Mouse (Mus musculus): ENCODE measurements around the gene Rbm18.

Gene Rbm18

DNA sequence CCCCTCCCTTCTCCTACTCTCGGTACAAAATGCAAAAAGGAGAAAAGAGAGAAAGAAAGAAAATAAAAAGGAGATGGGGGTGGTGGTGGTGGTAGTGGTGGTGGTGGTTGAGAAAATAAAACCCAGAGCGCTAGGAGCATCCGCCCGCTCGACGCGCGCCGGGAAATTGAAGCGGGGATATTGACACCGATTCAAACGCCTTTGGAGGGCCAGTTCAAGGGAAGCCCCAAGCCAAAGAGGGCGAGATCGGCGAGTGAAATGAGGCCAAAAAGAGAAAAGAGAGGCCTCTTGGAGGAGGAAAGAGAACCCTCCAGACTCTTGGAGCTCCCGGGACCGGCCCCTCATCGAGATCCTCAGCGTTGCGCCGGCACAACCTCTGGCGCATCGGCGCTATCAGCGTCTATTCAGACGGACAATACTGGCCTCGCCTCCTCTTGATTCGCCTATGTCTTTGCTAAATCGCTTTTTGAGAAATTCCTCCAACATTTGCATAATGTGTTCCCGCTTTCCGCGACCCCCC is 32.1 kb downstream of the Rbm18 start:
- no peak for DNase-seq

DNA sequence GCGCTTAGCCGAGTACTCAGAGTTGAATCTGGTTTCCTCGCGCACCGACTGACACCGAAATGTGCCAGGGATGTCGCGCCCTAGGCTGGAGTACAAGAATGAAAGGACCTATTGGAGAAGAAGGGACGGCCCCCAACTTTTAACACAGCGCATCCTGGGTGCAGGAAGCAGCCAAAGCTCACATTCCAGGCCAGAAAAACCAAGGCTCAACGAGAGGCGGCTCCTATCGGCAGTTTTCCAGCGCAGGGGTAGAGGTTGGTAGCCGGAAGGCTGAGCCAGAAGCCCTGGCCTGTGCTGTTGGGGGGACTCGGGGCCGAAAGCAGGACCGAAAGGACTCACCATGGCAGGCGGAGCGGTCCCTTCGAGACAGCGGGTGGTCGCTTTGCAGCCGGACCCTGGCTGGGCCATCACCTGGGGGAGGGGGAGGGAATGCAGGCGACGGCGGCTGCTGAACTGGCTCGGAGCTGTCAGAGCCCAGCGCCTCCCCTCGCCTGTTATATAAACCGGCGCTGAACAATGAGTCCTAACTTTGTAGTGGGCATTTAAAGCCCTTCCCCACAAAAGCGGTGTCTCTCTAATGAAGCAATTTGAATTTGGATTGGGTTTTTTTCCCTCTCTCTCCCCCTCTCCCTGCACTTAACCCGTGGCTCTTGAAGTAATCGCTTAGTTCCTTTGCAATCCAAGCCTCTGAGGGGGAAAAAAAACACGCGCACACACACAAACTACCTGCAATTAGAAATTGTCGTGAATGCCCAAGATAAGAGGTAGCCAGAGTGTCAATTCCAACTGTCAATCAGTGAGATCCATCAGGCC is 32.8 kb downstream of the Rbm18 start:
- DNase-seq = no peak

DNA sequence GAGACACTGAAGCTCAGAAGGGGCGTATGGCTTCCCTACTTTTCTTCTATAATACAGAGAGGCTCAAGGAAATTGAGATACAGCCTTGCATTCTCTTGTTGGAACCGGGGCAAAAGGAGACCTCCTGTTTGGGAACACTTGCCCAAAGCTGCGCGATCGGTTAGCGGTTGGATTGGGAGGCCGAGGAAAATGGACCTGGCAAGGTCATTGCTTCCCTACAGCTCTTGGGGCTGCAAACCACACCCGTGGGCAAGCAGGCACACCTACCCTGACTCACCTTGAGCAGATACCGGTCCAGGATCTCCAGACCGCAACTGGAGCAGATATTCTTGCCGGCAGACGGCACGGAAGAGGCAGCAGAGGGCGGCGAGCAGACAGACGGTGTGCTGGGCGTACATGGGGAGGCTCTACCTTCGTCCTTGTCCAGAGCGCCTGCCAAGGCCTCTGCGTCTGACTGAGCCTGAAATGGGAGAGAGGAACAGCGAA is 33.5 kb downstream of the Rbm18 start:
- DNase-seq = no peak

DNA sequence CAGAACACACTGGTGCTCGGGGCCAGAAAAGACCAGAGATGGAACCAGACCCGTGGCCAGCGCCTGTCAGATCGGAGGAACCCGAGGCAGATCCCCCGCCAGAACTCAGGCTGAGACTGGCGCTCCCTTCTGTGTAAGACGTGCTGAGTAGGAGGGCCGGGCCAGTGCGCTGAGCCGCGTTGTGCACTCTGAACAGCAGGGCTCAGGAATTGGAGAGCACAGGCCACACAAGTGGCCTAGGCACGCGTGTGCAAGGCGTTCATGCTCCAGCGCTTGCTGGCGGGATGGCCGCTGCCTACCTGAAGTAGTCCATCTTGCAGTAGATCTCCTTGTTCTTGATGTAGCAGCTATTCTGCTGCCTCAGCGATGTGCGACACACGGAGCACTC is 34.0 kb downstream of the Rbm18 start:
- no peak for DNase-seq

DNA sequence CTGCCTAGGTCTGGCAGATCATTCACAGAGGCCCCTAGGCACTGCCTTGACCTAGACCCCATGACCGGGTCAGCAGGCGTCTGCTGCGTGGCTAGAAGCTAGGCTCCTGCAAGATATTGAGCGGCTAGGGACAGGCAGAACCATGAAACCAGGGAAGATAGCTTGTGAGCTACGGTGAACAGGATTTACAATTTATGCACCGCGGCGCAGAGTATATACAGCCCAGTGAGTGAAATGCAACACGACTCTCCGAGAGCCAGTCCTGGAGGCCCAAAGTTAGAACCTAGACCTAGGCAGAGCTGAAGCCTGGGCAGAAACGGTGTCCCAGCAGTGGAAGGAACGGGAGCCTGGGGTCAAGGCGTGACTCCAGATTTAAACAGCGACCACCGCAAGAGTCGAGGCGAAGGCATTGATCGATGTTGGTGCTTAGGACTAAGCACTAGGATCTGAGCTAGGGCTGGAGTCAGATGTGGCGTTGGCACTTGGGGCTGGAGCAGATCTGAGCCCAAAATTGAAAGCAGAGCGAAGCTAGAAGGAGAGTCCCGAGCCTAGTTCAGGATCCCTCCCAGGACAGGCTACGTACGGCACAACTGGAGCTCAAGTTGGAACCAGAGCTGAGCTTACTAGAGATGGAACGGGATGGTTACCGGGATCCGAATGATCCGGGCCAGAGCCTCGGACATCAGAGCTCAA is 34.6 kb downstream of the Rbm18 start:
- DNase-seq = no peak

DNA sequence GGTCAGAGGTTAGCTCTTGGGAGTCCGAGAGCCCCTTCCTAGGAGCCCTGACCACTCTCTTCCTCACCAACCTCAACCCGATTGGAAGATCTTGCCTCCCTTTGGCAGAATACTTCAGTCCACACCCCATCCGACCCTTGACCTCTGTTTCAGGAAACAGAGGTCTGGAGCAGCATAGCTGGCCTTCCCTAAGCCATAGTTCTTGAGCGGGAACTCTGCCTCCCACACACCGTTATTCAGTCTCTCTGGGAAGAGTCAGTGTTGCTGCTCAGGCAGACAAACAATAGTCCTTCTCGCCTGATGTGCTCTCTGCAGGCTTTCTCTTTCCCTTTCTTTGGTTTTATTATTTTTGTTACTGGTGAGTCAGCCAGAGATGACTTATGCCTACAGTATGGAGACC is 36.8 kb downstream of the Rbm18 start:
- no peak for DNase-seq

DNA sequence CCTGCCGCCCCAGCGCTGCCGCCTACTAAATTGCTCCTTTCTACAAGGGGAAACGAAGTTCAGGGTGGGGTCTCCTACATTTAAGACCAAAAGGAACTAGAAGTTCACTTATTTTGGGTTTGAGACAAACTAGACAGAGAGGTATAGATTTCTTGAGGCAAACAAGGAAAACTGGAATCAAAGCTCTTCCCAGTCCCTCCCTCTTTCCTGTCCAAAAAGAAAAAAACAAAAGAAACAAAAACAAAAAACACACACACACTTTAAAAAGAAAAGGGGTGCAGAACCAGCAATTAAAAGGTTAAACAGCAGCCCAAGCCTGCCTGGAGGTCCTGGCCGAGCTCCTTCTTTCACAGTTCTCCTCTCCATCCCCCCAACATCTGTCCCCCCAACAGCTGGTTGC is 38.6 kb downstream of the Rbm18 start:
- no peak for DNase-seq

DNA sequence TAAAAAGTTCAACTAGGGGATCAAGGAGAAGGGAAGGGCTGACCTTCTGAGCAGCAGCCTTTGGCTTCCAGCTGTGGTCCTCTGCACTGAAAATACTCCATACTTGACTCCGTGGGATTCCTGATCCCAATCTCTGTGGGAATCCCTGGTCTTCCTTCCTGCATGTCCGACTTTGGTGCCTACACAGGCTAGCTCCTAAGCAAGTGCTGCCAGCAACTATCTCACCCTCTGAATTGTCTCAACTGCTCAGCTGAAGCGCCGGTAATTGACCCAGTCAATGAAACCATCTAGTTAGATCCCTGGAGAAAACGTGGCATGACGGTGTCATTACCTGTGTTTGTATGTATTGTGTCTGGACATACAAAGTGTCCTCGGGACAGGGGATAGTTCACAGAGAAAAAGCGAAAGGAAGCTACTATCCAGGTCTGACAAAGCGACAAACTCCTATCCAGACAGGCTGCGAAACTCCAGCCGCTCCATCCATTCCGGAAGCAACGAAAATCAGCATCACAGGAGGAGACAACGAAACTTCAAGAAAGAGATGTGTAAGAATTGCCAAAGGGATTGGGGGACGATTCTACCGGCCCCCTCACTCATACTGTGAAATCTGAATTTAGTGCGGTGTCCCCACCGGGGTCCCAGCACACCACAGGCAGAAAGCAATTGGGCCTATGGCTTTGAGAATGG is 39.3 kb downstream of the Rbm18 start:
- no peak for DNase-seq

DNA sequence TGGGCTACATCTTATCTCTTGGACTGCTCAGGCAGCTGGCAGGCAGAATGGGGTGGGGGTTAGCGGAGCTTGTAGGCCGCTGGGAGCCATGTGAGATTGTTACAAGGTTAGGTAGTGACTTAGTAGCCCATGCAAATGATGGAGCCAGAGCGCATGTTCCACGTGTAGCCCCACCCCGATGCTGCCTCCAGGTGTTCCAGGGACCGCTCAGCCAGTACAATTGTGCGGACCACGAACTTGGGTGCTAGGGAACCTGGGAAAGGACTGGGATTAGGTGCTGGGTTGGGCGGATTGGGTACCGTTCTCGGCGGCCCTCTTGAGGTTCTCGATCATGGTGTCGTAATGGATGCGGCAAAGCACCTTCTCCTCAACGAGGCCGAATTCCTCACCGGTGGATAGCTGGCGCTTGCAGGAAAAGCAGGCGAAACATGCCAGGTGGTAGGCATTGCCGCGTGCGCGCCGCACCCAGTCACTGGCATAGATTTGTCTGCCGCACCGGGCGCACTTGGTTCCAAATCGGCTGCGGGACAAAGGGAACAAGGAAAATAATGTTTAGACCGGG is 42.6 kb downstream of the Rbm18 start:
- DNase-seq = no peak

DNA sequence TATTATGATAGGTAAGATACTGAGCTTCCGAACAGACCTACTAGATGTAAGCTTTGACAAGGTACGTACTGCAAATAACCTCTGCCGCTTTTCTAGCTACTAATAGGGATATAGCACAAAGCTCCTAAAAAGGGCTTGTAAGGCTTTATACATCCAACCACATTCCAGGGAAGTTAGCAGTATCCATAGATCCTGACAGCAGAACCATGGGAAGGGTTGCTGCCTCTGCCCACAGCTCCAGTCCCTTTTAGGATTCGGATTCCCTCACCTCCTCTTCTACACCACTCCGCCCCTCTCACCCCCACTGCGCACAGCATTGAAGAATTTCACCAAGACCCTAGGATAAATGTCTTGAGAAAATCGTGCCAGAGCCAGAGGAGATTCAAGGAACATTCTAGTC is 43.3 kb downstream of the Rbm18 start:
- DNase-seq = no peak

DNA sequence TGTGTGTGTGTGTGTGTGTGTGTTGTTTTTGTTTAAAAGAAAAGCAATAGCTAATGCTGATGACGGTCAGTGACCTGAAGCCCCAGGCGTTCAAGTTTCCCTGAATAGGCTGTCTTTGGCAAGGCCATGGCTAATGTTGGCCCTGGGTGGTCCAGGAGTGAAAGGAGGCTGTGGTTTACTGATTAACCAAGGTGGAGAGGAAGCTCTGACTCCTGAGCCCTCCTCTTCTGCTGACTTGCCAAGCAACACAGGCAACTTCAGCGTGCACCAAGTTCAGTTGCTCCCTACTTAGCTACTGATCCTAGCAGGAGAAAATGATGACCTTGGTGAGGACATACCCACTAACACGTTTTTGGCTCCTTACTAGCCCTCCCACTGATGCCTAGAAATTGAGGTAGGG is 43.8 kb downstream of the Rbm18 start:
- no peak for DNase-seq

DNA sequence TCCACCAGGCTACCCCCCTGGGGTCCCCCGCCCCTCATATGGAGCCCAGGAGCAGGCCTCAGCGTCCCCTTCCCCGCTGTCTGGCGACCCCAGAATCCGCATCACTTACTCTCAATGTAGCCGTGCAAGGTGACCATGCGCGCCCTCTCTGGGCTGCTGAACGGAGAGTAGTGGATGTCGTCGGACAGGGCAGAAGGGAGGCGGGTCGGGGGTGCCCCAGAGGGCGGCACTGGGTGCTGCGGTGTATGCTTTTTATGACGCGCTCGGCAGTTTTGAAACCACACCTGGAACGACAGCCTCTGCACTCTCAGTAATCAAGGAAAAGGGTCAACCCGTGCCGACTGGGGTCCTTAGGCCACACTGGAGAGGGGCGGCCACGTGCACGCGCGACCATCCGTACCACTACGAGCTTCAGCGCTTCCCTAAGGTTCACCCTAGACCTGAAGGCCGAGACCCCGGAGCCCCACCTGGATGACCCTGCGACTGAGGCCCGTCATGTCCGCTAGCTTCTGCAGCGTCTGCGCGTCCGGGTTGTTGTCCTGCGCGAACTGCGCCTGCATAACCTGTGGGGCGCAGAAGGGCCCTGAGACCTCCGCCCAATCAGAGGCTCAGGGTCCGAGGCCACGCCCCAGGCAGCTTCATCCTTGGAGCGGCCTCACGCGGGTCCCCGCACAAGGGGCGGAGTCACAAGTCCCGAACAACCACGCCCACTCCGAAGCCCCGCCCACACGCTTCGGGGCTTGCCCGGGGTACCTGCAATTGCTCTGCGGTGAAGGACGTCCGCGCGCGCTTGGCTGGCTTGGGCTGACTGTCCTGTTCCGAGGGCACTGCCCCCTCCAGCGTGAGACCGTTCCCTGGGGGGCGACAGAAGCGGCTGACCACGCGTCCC is 45.5 kb downstream of the Rbm18 start:
- peak; percentile 49 for DNase-seq

DNA sequence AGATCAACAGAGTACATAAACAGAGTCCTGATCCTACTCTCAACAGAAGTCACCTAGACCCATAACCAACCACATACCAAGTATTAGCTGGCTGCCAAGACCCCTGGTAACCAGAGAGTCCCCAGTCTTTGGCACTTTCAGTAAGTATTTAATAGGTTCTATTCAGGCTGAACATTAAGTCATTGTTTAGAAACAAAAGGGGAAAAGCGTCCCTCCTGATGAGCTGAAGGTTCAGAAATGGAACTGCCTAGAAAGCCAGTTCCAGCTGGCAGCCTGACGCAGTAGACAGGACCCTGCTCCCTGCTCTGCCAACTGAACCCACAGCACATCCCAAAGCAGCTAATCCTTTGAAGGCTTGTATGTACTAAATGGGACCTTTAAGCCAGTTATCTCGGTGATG is 47.4 kb downstream of the Rbm18 start:
- no peak for DNase-seq

DNA sequence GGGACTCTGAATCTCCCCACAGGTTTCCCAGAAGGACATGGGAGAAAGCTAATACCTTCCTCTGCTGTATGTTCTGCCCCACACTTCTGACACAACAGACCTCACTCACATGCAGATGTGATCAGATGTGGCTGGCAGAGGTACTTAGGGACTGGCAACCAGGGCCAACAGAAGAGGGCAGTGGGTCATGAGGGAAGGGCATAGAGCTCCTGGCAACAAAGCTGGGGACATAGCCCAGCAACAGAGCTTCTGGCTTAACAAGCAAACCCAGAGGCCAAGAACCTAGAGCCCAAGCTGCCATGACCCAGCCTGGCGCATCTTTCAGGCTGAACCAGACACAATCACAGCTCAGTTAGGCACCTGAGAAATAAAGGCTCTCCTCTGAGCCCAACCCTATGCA is 51.5 kb downstream of the Rbm18 start:
- no peak for DNase-seq

DNA sequence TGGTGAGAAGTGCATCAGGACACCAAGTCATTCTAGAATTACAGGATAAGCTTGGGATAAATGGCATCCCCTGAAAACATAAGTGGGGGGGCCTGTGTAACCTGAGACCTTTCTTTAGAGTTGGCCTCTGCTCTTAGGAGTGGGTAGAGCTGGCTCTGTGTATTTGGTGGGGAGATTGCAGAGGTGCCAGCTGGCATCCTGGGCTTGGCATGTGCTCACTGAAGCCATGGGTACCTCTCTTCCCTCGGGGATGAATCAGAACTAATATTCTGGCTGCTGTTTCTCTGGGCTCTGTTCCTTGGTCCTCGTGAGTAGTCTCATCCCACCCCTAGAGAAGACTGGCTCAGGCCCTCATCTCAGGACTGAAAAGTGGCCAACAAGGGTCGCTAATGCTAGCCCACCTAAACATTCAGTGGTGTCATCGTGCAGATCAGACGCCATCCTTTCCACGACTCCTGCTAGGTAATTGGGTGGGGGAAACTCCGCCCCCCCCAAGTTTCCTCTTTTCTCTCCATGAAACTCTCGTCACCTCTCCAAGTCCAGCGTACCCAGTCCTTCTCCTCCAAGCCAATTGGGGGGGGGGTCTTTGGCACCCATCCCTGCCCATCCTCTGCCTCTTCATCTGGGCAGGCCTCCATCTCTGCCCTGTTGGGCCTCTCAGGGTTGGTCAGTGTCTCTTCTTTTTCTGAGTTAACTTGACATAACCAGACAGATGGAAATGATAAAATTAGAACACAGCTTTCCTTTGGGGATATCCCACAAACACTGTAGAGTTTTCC is 53.6 kb downstream of the Rbm18 start:
- DNase-seq = no peak

DNA sequence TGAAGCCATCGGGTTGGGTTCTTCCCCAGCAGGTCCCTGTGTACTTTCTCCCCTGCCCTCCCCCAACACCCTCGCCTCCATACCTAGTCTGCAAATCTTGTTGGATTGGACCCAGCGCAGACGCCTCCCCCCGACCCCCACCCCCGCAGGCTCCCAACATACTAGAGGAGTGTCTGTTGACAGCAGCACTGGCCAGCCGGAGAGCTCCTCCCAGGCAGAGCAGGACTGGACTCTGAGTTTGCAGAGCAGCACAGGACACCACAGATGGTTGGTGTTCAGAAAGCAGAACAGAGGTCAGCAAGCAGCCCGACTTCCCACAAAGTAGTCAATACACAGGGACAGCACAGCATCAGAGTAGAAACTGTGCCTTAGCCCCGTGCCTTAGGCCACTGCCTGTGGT is 55.1 kb downstream of the Rbm18 start:
- no peak for DNase-seq

DNA sequence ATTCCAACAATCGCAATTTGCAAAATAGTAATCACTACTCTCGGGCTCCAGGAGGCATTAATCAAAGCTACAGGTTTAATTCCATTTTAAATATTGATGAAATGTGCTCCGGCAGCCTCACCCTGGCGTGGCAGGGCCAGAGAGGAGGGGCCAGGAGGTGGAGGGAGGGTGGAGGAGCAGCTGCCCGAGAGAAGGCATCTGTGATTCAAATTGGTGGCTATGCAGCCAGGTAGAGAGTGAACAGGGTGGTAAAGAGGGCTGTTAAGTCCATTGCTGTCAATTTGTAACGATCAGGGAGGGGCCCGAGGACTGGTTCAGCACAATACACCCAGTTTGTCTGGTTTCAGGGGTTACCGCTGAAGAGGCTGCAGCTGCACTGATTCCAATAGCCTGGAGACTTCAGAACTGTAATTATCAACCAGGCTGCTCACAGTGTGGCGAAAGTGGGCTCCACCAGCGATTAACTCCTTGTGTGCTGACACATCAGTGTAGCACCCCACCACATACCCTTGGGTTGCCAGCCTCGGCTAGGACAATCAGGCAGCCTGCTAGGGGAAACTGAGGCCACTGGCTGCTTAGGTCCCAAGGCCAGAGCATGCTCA is 59.3 kb downstream of the Rbm18 start:
- no peak for DNase-seq

DNA sequence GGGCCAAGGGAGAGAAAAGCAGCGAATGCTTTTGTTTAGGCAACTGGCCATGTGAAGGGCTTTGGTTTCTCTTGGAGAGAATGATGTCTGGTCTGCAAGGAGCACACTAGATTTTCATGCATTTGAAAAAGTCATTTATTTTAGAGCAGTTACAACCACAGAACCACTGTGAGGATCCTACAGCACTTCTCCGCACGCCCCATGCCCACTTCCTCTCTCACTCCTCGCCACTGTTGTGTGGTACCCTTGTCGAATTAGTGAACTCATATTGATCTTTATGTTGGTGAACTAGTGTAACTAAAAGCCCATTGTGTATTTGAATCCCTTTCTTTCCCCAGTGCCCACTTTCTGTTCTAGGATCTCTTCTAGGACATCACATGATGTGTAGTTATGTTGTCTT is 61.4 kb downstream of the Rbm18 start:
- no peak for DNase-seq

DNA sequence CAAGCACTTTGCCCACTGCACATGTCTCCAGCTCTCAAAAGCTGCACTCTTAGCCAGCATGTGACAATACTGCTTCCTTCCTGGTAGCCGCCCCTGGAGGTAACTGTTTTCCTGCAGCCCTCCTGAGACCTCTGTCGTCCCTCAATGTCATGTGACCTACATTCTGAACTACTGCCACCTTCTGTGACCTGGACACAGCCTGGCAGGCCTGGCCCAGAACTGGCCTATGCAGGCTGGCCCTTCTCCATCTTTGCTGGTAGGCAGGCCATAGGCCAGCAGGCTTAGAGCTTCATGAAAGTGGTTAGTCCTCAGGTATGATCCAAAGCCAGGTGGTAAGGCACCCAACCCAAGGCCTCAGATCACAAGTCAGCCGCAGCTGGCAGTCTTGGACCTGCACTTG is 62.8 kb downstream of the Rbm18 start:
- DNase-seq = no peak

DNA sequence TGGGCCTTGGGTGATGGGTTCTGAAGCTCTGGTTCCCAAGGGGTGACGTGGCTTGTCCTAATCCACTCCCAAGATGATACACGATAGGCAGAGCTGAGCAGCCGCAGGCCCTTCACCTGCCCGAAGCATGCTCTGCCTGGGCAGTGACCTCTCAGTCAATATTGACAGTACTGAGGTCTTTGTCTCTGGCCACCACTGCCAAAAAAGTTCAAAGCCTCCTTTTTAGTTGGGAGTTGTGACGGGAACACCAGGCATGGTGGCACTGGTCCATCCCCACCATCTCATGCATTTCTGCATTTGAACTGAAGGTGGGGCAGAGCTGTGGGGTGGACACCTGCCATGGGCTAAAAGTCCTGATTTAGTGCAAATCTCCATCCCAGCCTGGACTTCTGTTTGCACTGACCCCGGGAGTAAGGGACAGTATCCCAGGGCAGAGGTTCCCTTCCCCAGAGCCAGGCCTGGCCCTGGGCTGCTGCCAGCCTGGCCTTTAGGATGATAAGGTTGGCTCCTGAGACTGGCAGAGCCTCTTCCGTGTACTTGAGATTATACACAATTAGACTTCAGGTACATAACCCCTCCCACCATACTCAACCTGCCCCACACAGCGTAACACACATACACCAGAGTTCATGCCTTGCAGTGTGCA is 64.8 kb downstream of the Rbm18 start:
- DNase-seq = no peak

DNA sequence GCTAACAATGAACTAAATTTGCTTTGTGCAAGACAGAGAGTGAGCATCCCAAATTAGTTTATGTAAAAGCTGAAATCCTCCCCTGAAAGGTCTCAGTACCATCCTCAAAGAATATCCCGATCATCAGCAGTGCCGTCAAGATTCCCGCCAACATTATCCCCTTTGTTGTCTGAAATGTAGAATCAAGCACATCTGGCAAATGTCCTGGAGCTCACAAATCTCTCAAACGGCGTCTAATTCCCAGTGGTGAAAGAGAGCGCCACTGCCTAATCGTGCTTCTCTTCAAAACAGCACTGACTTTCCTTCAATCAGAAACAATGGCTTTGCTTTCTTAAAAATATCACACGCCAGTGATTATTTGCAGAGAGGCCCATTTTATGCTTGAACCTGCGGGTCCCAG is 69.4 kb downstream of the Rbm18 start:
- DNase-seq = no peak
